Mouse (Mus musculus) midbrain, postnatal 0 days (tissue): Measurements from ENCODE around the gene Rab3c. TPM values are rescaled to one million over a fixed set of nuclear protein-coding genes. Genes with fewer than 3 reads are reported as not detected.

Source experiments
- ATAC-seq: fragments of 200-750 bp; cut with Nextera tagmentation; 2 replicates; pipeline ENCODE4 v1.8.0; 2017; ENCODE audit warnings: moderate number of reproducible peaks, mild to moderate bottlenecking, moderate TSS enrichment, moderate library complexity; ENCODE audit not compliant: low FRiP score
- DNase-seq: peaks from one replicate; pipeline ENCODE4 v3.0.0-alpha.2; 2015; ENCODE audit warnings: low spot score
- H3K27ac ChIP-seq: fragments of 300-500 bp; sonication (generic); 2 replicates; pipeline ENCODE4 v1.5.1; 2014; ENCODE audit warnings: low read depth, mild to moderate bottlenecking, low read length, mixed read lengths
- H3K27me3 ChIP-seq: fragments of 300-500 bp; sonication (generic); 2 replicates; pipeline ENCODE4 v1.6.1; 2014; ENCODE audit warnings: low read length, control low read depth, mixed read lengths; ENCODE audit not compliant: insufficient read depth
- H3K36me3 ChIP-seq: fragments of 300-500 bp; sonication (generic); 2 replicates; pipeline ENCODE4 v1.6.1; 2014; ENCODE audit warnings: low read length, control low read depth, mixed read lengths; ENCODE audit not compliant: insufficient read depth
- H3K4me1 ChIP-seq: fragments of 300-500 bp; sonication (generic); 2 replicates; pipeline ENCODE4 v1.6.1; 2014; ENCODE audit warnings: mild to moderate bottlenecking, control low read depth, antibody characterized with exemption, low read length, mixed read lengths; ENCODE audit not compliant: insufficient read depth
- H3K4me2 ChIP-seq: fragments of 300-500 bp; sonication (generic); 2 replicates; pipeline ENCODE4 v1.6.1; 2014; ENCODE audit warnings: low read depth, mild to moderate bottlenecking, low read length, mixed read lengths; ENCODE audit not compliant: poor library complexity, severe bottlenecking
- H3K4me3 ChIP-seq: fragments of 300-500 bp; sonication (generic); 2 replicates; pipeline ENCODE4 v1.5.1; 2014; ENCODE audit warnings: low read depth, mild to moderate bottlenecking, low read length, moderate library complexity
- H3K9ac ChIP-seq: fragments of 300-500 bp; sonication (generic); replicated peaks from 2 replicates; pipeline ENCODE4 v1.6.1; 2014; ENCODE audit warnings: mild to moderate bottlenecking, low read length, moderate library complexity, mixed read lengths; ENCODE audit not compliant: poor library complexity, severe bottlenecking
- H3K9me3 ChIP-seq: fragments of 300-500 bp; sonication (generic); 2 replicates; pipeline ENCODE4 v1.6.1; 2016; ENCODE audit warnings: low read length, control low read depth
- CTCF ChIP-seq: IDR thresholded peaks from 2 replicates; pipeline ENCODE4 v1.5.1; 2016; ENCODE audit warnings: antibody characterized with exemption, mild to moderate bottlenecking
- WGBS: fragments of 180-500 bp; shearing (Covaris S2); extraction: QIAGEN DNeasy Blood & Tissue Kit; methylation state at CpG from one replicate; pipeline ENCODE4 v1.1.7; 2014; 5-methylcytosine and 5-hydroxymethylcytosine counted together
- polyA plus RNA-seq: library from polyadenylated mRNA; unstranded; fragments of >200 nt; fragmentation: Nextera tagmentation; extraction: Ambion mirVana; gene quantifications from 2 replicates; pipeline ENCODE4 v1.2.1, GENCODE M21; 2015
- total RNA-seq: library from RNA; depleted of rRNA; stranded (reverse); fragments of >200 nt; gene quantifications from 2 replicates; pipeline ENCODE4 v1.2.3, GENCODE M21; 2014; rRNA removed

Rab3c gene
- total RNA-seq (168 and 199 TPM in 2 replicates), polyA plus RNA-seq (135 and 164 TPM in 2 replicates)

- DNase-seq: peak; percentile 71
- peak; percentile 57 for ATAC-seq
- under 1% methylated on average over 20 of the region's 20 CpGs for WGBS
Observed at GRCm38 (mm10) chr13:110280563-110281144, at the start of gene Rab3c. Rab3c (minus strand) TSS chr13:110280996.

GRCm38 (mm10) chr13:110318746-110319145, 38.0 kb upstream of the Rab3c start:
- Histone ChIP-seq H3K27ac (no peak overlapping the region), H3K9me3 (no peaks in the 10 kb centered on the region), H3K4me3 (no peak overlapping the region), H3K36me3 (no peaks in the 10 kb centered on the region), H3K4me2 (no peak overlapping the region), H3K9ac (no peak overlapping the region), H3K27me3 (no peaks in the 10 kb centered on the region), H3K4me1 (no peaks in the 10 kb centered on the region)
- DNase-seq (peak; percentile 74), ATAC-seq (no peak)
- 40% methylated on average over 4 of the region's 4 CpGs for WGBS
- peak; percentile 64 for TF ChIP-seq CTCF

More at GRCm38 (mm10) chr13:110280563-110281144, at the start of gene Rab3c:
- peak within 1 kb of the TSS; percentile 67 for H3K4me2 ChIP-seq
- H3K4me1 ChIP-seq: no peaks in the 10 kb centered on the region
- peak within 1 kb of the TSS; percentile 51 for H3K9ac ChIP-seq
- peak within 1 kb of the TSS; percentile 67 for H3K4me3 ChIP-seq
- no peaks in the 10 kb centered on the region for H3K27me3 ChIP-seq
- H3K36me3 ChIP-seq: no peaks in the 10 kb centered on the region
- TF ChIP-seq CTCF: peak; percentile 20; the same call in 1 of the 2 replicates
- H3K27ac ChIP-seq: peak within 1 kb of the TSS; percentile 87
- no peaks in the 10 kb centered on the region for H3K9me3 ChIP-seq

GRCm38 (mm10) chr13:110307188-110307587, 26.4 kb upstream of the Rab3c start:
- H3K4me3 ChIP-seq: no peak overlapping the region
- H3K4me2 ChIP-seq: no peak overlapping the region
- no peak for TF ChIP-seq CTCF
- H3K9ac ChIP-seq: no peak overlapping the region
- H3K4me1 ChIP-seq: no peaks in the 10 kb centered on the region
- WGBS: 78% methylated on average over 5 of the region's 5 CpGs
- no peak overlapping the region for H3K27ac ChIP-seq
- DNase-seq (no peak), ATAC-seq (no peak)
- no peaks in the 10 kb centered on the region for H3K27me3 ChIP-seq
- no peaks in the 10 kb centered on the region for H3K36me3 ChIP-seq
- H3K9me3 ChIP-seq: no peaks in the 10 kb centered on the region

GRCm38 (mm10) chr13:110297112-110297511, 16.3 kb upstream of the Rab3c start:
- no peaks in the 10 kb centered on the region for H3K4me1 ChIP-seq
- no peak for TF ChIP-seq CTCF
- H3K27ac ChIP-seq: no peak overlapping the region
- no peaks in the 10 kb centered on the region for H3K36me3 ChIP-seq
- H3K27me3 ChIP-seq: no peaks in the 10 kb centered on the region
- no peak overlapping the region for H3K4me3 ChIP-seq
- H3K4me2 ChIP-seq: no peak overlapping the region
- no peak overlapping the region for H3K9ac ChIP-seq
- no peak for ATAC-seq
- WGBS: 82% methylated on average over 4 of the region's 4 CpGs
- DNase-seq: no peak
- no peaks in the 10 kb centered on the region for H3K9me3 ChIP-seq

- TF ChIP-seq CTCF: no peak
- Histone ChIP-seq H3K27me3 (no peaks in the 10 kb centered on the region), H3K36me3 (no peaks in the 10 kb centered on the region), H3K4me3 (no peak overlapping the region), H3K9ac (no peak overlapping the region), H3K4me2 (no peak overlapping the region), H3K9me3 (no peaks in the 10 kb centered on the region), H3K27ac (no peak overlapping the region), H3K4me1 (no peaks in the 10 kb centered on the region)
- ATAC-seq (no peak), DNase-seq (no peak)
- 85% methylated on average over 3 of the region's 3 CpGs for WGBS
Observed at GRCm38 (mm10) chr13:110288499-110288898, 7.7 kb upstream of the Rab3c start.

GRCm38 (mm10) chr13:110283781-110284180, 3.0 kb upstream of the Rab3c start:
- TF ChIP-seq CTCF: no peak
- Histone ChIP-seq H3K9ac (no peak overlapping the region), H3K27me3 (no peaks in the 10 kb centered on the region), H3K4me3 (no peak overlapping the region), H3K4me2 (no peak overlapping the region), H3K27ac (no peak overlapping the region), H3K9me3 (no peaks in the 10 kb centered on the region), H3K4me1 (no peaks in the 10 kb centered on the region), H3K36me3 (no peaks in the 10 kb centered on the region)
- ATAC-seq (no peak), DNase-seq (peak; percentile 38)
- 47% methylated on average over 4 of the region's 4 CpGs for WGBS
